Mouse (Mus musculus) retina, embryonic 14.5 days (tissue): ENCODE measurements around the gene Scyl2.
"Not testable (repeated sequence)": the region's sequence is repeated elsewhere in the genome, so short reads cannot be mapped to it uniquely, and the experiment has no call there.

Experiments
- DNase-seq: peaks from one replicate; pipeline ENCODE4 v3.0.0-alpha.2; 2015; ENCODE audit warnings: low spot score

Scyl2 gene

DNA sequence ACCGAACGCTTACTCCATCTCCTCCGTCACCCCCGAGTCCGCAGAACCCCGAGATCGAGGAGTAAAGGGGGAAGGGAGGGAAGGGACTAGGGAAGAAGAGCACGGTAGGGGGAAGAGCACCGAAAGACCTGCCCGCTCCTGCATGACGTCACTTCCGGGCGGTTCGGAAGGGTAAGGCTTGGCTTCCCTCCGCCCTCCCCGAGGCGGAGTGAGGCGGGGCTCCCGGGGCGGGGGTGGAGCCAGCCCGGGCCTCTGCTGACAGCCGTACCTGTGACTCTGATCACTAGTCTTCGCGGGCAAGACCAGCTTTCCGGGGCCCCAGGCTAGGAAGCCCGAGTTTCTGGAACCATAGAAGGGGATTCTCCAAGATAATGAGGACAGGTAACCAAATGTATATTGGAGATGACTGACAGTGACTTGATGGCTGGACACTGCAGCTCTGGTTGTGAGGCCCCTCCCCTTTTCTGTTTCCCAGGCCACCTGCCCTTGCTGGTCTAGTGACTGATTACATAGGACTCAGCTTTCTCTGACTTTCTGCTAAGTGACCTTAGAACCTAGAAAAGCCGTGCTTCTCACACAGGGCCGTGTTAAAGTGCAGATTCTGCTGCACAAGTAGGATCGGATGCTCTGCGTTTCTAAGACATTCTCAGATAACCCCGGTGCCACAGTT is at the start of gene Scyl2:
Gene Scyl2 (minus strand): TSS at position 147 of the 670 bp plus-strand sequence.
- DNase-seq: peak; percentile 92

- DNase-seq: peak; percentile 96
Observed at GRCm38 (mm10) chr10:89732001-89732794, 46.1 kb upstream of the Scyl2 start, which contains the start of gene Actr6. TSS of gene Actr6 (minus strand) at chr10:89732295.

DNA sequence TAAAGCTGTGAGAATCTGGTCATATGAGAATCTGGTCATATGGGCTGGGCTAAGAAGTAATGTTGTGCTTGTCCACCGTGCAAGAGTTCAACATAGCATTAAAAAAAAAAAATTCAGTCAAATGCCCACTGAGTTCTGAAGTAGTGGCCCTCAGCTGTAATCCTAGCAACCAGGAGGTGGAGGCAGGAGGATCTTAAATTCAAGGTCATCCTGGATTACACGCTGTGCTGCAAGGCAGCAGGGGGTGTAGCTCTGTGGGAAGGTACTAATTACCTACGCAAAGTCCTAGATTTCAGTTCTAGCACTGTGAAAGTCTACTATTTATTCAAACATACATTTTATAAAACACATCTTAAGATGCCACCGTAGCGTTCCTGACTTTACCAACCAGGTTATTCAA is 45.3 kb upstream of the Scyl2 start:
- peak; percentile 6 for DNase-seq

- DNase-seq: no peak
Observed at GRCm38 (mm10) chr10:89730386-89730785, 44.3 kb upstream of the Scyl2 start.

GRCm38 (mm10) chr10:89722247-89723195 is 36.4 kb upstream of the Scyl2 start:
- no peak for DNase-seq

GRCm38 (mm10) chr10:89720796-89721195 is 34.7 kb upstream of the Scyl2 start:
- DNase-seq: no peak

DNA sequence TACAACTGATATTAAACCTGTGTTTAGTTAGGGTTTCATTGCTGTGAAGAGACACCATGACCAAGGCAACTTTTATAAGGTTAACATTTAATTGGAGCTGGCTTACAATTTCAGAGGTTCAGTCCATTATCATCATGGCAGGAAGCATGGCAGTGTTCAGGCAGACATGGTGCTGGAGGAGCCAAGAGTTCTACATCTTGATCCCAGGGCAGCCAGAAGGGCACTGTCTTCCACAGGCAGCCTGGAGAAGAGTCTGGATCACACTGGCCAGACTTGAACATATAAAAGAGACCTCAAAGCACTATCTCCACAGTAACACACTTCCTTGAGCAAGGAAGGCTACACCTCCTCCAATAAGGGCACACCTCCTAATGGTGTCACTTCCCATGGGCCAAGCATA is 34.2 kb upstream of the Scyl2 start:
- DNase-seq: no peak

DNA sequence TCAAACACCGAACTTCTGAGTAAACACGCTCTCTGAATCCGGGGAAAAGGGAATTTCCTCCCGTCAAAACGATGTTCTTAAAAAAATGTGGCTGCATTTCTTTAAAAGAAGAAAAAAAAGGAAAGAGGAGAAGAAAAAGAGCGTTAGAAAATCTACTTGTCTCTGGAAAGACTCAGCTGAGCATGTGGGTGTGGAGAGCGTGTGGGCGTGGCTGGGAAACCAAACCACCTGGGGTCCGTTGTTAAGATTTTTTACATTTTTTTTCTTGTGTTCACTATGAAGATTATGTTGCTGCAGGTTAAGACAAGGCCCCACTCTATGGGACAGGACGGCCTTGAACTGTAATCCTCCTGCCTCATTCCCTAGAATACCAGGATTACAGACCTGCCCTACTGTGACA is 28.8 kb upstream of the Scyl2 start:
- no peak for DNase-seq

GRCm38 (mm10) chr10:89708720-89709119 is 22.6 kb upstream of the Scyl2 start:
- DNase-seq: no peak

GRCm38 (mm10) chr10:89707397-89707796 is 21.3 kb upstream of the Scyl2 start:
- no peak for DNase-seq

GRCm38 (mm10) chr10:89703042-89703441 is 17.0 kb upstream of the Scyl2 start:
- no peak for DNase-seq

GRCm38 (mm10) chr10:89697956-89698355 is 11.9 kb upstream of the Scyl2 start:
- no peak for DNase-seq

DNA sequence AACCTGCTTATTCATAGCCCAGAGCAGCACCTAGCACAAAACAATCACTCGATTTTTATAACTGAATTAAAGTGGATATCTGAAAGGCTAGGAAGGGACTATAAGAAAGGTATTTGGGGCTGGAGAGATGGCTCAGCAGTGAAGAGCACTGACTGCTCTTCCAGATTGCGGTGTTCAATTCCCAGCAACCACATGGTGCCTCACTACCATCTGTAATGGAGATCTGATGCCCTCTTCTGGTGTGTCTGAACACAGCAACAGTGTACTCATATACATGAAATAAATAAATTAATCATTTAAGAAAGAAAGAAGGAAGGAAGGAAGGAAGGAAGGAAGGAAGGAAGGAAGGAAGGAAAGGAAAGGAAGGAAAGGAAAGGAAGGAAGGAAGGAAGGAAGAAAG is 10.2 kb upstream of the Scyl2 start:
- DNase-seq: not testable (repeated sequence)

GRCm38 (mm10) chr10:89695194-89695911 is 9.3 kb upstream of the Scyl2 start:
- no peak for DNase-seq

GRCm38 (mm10) chr10:89690021-89690420 is 3.9 kb upstream of the Scyl2 start:
- DNase-seq: no peak

- DNase-seq: no peak
Observed at GRCm38 (mm10) chr10:89687455-89687854, 1.4 kb upstream of the Scyl2 start.

- peak; percentile 34 for DNase-seq
Observed at GRCm38 (mm10) chr10:89685391-89686138, 520 bp downstream of the Scyl2 start.

DNA sequence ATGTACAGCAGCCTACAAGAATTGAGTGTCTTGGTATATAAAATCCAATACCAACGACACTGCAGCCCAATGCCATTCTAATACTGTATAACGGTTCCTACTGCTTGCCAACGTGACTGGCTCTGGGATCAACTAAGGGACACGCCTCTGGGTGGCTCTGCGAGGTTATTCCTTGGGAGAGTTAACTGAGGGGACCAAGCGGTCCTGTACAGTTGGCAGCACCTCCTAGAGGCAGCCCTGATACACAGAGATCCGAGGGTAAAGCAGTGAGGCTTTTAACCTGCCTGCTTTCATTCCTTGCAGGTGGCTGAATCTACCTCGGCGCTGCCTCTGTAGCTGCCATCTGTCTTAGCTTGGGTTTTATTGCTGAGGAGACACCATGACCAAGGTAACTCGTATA is 3.1 kb downstream of the Scyl2 start:
- DNase-seq: no peak

DNA sequence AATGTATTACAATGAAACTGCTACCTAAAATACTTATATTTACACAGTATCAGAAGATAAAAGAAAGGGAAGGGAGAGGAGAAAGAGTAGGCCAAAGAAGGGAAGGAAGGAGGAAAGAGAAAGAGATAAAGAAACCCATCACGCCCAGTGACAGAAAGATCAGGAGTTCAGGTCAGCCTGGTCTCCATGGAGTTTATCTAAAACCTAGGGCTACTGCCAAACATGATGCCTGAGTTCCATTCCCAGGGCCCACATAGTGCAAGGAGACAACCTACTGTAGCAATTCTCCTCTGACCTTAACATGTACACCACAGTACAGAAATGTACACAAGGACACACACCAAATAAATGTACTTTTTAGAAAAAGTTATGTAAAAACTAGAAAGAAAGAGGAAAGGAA is 3.9 kb downstream of the Scyl2 start:
- DNase-seq: no peak

- no peak for DNase-seq
Observed at GRCm38 (mm10) chr10:89681706-89682105, 4.4 kb downstream of the Scyl2 start.

GRCm38 (mm10) chr10:89680517-89680916 is 5.6 kb downstream of the Scyl2 start:
- DNase-seq: no peak
